In genomic region chr13:12175988-12176736, GRCm38 (mm10) we compare ENCODE assay signal across 14 mouse cellular contexts.
DNase-seq lines count a peak whose midpoint lies in the region; ATAC-seq and TF ChIP-seq lines count a peak whose summit lies in the region.
"Had no signal": no experiment of that assay in that cellular context is flagged by ENCODE, and none has a peak within 500 bp of the region (broad histone marks: within the 10 kb centered on the region; RNA-seq: fewer than 3 reads in every experiment).

No protein-coding gene starts in this region.

- H3K27ac ChIP-seq in embryonic facial prominence, embryonic 11.5 days (replicated peaks; ENCODE audit: low read depth, low read length): no peak overlapping the region
- H3K27ac ChIP-seq in embryonic facial prominence, embryonic 10.5 days (replicated peaks): no peak overlapping the region
- H3K27ac ChIP-seq in kidney, adult 2 months (ENCODE audit: insufficient read depth, low read depth, low read length): no peak overlapping the region
- H3K27ac ChIP-seq in midbrain, embryonic 13.5 days: no peak overlapping the region
- H3K27ac ChIP-seq in midbrain, embryonic 10.5 days (replicated peaks): no peak overlapping the region
- no peak overlapping the region for H3K27ac ChIP-seq in thymus, adult 2 months (ENCODE audit: control insufficient read depth, insufficient read depth, low read length)
- H3K27ac ChIP-seq: hindbrain, postnatal 0 days had no signal

- no peak overlapping the region for H3K9ac ChIP-seq in embryonic facial prominence, embryonic 11.5 days (replicated peaks; ENCODE audit: low read length)
- H3K9ac ChIP-seq in midbrain, embryonic 13.5 days (replicated peaks): no peak overlapping the region

- TF ChIP-seq POLR2A in kidney, adult 2 months (IDR thresholded peaks at IDR 0.05; ENCODE audit: low read depth, low read length): no peak
- TF ChIP-seq POLR2A in thymus, adult 2 months (IDR thresholded peaks at IDR 0.05; ENCODE audit: control insufficient read depth, extremely low read depth, insufficient read depth, low read length, poor library complexity): no peak

- DNase-seq in embryonic facial prominence, embryonic 11.5 days (ENCODE audit: low spot score): no peak
- DNase-seq in embryonic facial prominence, embryonic 10.5 days (ENCODE audit: low spot score): no peak
- peak; percentile 40 for DNase-seq in kidney, adult 2 months
- no peak for DNase-seq in kidney, postnatal 10 days
- DNase-seq in midbrain, embryonic 10.5 days (ENCODE audit: low spot score): no peak
- DNase-seq in thymus, adult 2 months: no peak
- no peak for DNase-seq in spleen, adult 12 weeks (ENCODE audit: low spot score)
- DNase-seq: adrenal gland, postnatal 36 days; cerebellum, postnatal 14 days; gastrocnemius, postnatal 14 days; liver had no signal

- WGBS in embryonic facial prominence, embryonic 11.5 days: 35% methylated on average over 16 of the region's 16 CpGs
- 39% methylated on average over 16 of the region's 16 CpGs for WGBS in embryonic facial prominence, embryonic 10.5 days
- WGBS in kidney, adult 2 months: 35% methylated on average over 16 of the region's 16 CpGs
- 43% methylated on average over 16 of the region's 16 CpGs for WGBS in midbrain, embryonic 13.5 days
- 38% methylated on average over 16 of the region's 16 CpGs for WGBS in midbrain, embryonic 10.5 days
- 74% methylated on average over 16 of the region's 16 CpGs for WGBS in thymus, adult 2 months

- H3K27me3 ChIP-seq in embryonic facial prominence, embryonic 11.5 days (ENCODE audit: control insufficient read depth, insufficient read depth, low read length): no peaks in the 10 kb centered on the region
- no peaks in the 10 kb centered on the region for H3K27me3 ChIP-seq in embryonic facial prominence, embryonic 10.5 days (replicated peaks; ENCODE audit: low read depth, poor library complexity, severe bottlenecking)
- H3K27me3 ChIP-seq in kidney, adult 2 months (replicated peaks; ENCODE audit: control insufficient read depth, insufficient read depth, low read length): no peaks in the 10 kb centered on the region
- no peaks in the 10 kb centered on the region for H3K27me3 ChIP-seq in midbrain, embryonic 13.5 days
- no peaks in the 10 kb centered on the region for H3K27me3 ChIP-seq in midbrain, embryonic 10.5 days (ENCODE audit: low read depth, poor library complexity, severe bottlenecking)
- no peaks in the 10 kb centered on the region for H3K27me3 ChIP-seq in thymus, adult 2 months (ENCODE audit: control insufficient read depth, insufficient read depth, low read length)

- no peak overlapping the region for H3K4me2 ChIP-seq in embryonic facial prominence, embryonic 11.5 days (ENCODE audit: low read depth, low read length)
- H3K4me2 ChIP-seq in midbrain, embryonic 13.5 days (replicated peaks): peak overlapping the region; percentile 13

- H3K4me1 ChIP-seq in embryonic facial prominence, embryonic 11.5 days (ENCODE audit: control insufficient read depth, insufficient read depth, low read length): no peaks in the 10 kb centered on the region
- H3K4me1 ChIP-seq in embryonic facial prominence, embryonic 10.5 days: 0 out of 2 replicates have a peak, but pooled peaks cover 6% of the 10 kb centered on the region
- H3K4me1 ChIP-seq in kidney, adult 2 months (ENCODE audit: control insufficient read depth, insufficient read depth, low read length): peaks cover 3% of the 10 kb centered on the region; the same call in 1 of the 2 replicates
- 0 out of 2 replicates have a peak, but pooled peaks cover 5% of the 10 kb centered on the region for H3K4me1 ChIP-seq in midbrain, embryonic 13.5 days (replicated peaks)
- peaks cover 6% of the 10 kb centered on the region; the same call in 1 of the 2 replicates for H3K4me1 ChIP-seq in midbrain, embryonic 10.5 days
- H3K4me1 ChIP-seq in thymus, adult 2 months (replicated peaks; ENCODE audit: control insufficient read depth, insufficient read depth, low read length): no peaks in the 10 kb centered on the region
- H3K4me1 ChIP-seq: megakaryocyte, embryonic 14.5 days had no signal

- no peaks in the 10 kb centered on the region for H3K36me3 ChIP-seq in embryonic facial prominence, embryonic 11.5 days (replicated peaks; ENCODE audit: control insufficient read depth, insufficient read depth, low read depth, low read length)
- no peaks in the 10 kb centered on the region for H3K36me3 ChIP-seq in embryonic facial prominence, embryonic 10.5 days (replicated peaks)
- H3K36me3 ChIP-seq in kidney, adult 2 months (ENCODE audit: control insufficient read depth, insufficient read depth, low read length): no peaks in the 10 kb centered on the region
- H3K36me3 ChIP-seq in midbrain, embryonic 13.5 days: no peaks in the 10 kb centered on the region
- no peaks in the 10 kb centered on the region for H3K36me3 ChIP-seq in midbrain, embryonic 10.5 days
- H3K36me3 ChIP-seq in thymus, adult 2 months (ENCODE audit: control insufficient read depth, insufficient read depth, low read length): no peaks in the 10 kb centered on the region

- ATAC-seq in embryonic facial prominence, embryonic 11.5 days (replicated peaks; ENCODE audit: insufficient number of reproducible peaks, low FRiP score, low TSS enrichment, low read depth): 0 out of 2 replicates have a peak, but pooled peaks have one; percentile 29
- peak; percentile 62 for ATAC-seq in midbrain, embryonic 13.5 days
- ATAC-seq: hindbrain, postnatal 0 days had no signal

- no peak overlapping the region for H3K4me3 ChIP-seq in embryonic facial prominence, embryonic 11.5 days (ENCODE audit: low read depth, low read length)
- no peak overlapping the region for H3K4me3 ChIP-seq in embryonic facial prominence, embryonic 10.5 days
- H3K4me3 ChIP-seq in kidney, adult 2 months (ENCODE audit: insufficient read depth, low read depth, low read length): no peak overlapping the region
- no peak overlapping the region for H3K4me3 ChIP-seq in midbrain, embryonic 13.5 days (replicated peaks)
- no peak overlapping the region for H3K4me3 ChIP-seq in midbrain, embryonic 10.5 days
- H3K4me3 ChIP-seq in thymus, adult 2 months (ENCODE audit: control insufficient read depth, insufficient read depth, low read length): no peak overlapping the region
- H3K4me3 ChIP-seq: megakaryocyte, embryonic 14.5 days had no signal

- no peaks in the 10 kb centered on the region for H3K9me3 ChIP-seq in embryonic facial prominence, embryonic 11.5 days (replicated peaks; ENCODE audit: control insufficient read depth, low read length)
- no peaks in the 10 kb centered on the region for H3K9me3 ChIP-seq in embryonic facial prominence, embryonic 10.5 days
- no peaks in the 10 kb centered on the region for H3K9me3 ChIP-seq in midbrain, embryonic 13.5 days
- no peaks in the 10 kb centered on the region for H3K9me3 ChIP-seq in midbrain, embryonic 10.5 days (replicated peaks)
- H3K9me3 ChIP-seq: megakaryocyte, embryonic 14.5 days had no signal

- TF ChIP-seq CTCF in kidney, adult 2 months (conservative IDR thresholded peaks at IDR 0.05; ENCODE audit: insufficient read depth, insufficient read length, low read depth, low read length): no peak
- no peak for TF ChIP-seq CTCF in thymus, adult 2 months (IDR thresholded peaks at IDR 0.05; ENCODE audit: borderline replicate concordance, control insufficient read depth, extremely low read depth, insufficient read depth, low read length, poor library complexity)
